Mouse (Mus musculus) adrenal gland, adult (tissue): ENCODE results near the gene Gm49387.

Source experiments
- DNase-seq, 2 experiments: peaks; one replicate each; pipeline ENCODE4 v3.0.0; 2022 to 2023; ENCODE audit warnings: low spot score in 1 of 2; ENCODE audit not compliant: inconsistent age in 2 of 2

Gm49387 gene

DNA sequence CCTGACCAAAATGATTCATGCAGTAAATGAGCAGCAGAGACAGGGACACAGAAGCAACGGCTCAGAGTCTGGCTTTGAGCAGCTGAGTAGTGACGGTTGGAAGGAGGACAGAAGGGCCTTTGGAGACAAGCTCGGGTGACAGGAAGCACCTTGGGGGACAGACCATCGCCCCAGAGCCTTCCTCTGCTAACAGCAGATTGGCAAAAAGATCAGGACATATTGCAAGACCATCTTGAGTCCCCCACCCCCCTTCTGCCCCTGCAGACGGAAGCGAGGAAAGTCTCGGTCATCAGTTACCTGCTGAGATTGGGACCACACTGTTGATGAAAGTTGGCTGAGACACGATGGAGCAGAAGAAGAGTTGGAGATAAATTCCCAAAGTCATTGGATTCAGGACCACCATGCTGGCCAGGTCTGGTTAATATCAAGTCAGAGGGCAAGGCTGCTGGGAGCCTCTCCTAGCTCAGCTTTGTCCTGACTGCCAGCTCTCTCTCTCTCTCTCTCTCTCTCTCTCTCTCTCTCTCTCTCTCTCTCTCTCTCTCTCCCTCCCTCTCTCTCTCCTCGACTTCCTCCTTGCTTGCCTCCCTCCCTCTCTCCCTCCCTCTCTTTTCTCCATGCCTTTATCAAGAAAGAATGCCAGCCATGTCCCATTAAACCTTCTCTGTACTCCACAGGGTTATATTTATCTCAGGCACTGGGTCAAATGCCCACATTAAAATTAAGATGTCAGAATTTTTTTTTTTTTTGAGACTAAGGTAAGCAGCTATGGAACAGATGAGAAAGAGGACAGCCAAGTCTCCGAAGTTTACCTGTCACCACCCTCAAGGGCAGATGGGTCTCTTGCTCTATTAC lies 63.6 kb downstream of the Gm49387 start:
- DNase-seq, result no peak

DNA sequence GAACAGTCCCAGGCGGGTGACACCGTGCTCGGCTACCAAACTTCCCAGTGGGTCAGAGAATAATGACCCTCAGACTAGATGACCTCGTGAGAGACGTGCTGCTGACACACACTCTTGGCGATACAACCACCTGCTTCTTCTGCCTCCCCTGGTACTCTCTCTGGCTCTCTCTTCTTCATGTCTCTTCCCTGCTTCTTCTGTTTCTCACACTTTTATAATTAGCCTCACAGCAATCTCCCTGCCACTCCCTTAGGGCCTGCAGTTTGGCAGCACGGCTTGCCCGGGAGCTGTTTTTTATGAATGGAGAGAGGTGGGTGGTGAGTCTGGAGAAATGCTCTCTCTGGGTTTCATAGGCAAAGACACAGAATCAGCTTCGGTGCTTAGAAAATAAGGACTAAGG lies 64.8 kb downstream of the Gm49387 start:
- no peak for DNase-seq

DNA sequence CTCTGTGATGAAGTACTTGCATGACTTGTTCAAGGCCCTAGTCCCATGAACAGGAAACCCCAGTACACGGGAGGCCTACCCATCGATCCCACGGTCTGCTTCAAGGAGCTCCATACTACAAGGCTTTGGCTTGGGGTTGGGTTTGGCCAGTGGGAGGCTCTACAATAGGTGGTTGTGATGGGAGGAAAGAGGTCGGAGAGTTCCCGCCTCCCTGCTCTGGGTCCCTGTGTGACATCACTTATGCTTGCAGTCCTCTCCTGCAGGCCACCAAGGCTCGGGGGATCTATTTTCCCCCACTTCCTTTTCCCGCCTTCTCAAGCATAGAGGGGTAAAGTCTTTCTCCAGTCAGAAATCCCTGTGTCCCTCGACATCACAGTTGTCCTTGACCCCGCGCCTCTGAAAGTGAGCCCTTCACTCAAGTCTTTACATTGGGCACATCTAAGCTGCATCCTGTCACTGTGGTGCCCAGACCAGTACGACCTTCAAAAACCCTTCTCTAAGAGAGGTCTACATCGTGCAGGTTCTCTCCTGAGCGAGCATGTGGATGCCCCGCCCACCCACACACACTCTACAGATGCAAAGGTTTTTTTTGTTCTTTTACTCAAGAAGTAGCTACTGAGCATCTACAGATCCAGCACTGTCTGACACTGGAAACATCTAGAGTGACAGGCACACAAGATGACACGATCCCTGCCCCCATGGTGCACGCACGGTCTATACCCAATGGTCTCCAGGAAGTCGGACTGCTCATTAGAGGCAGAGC lies 65.6 kb downstream of the Gm49387 start:
- DNase-seq, result no peak

DNA sequence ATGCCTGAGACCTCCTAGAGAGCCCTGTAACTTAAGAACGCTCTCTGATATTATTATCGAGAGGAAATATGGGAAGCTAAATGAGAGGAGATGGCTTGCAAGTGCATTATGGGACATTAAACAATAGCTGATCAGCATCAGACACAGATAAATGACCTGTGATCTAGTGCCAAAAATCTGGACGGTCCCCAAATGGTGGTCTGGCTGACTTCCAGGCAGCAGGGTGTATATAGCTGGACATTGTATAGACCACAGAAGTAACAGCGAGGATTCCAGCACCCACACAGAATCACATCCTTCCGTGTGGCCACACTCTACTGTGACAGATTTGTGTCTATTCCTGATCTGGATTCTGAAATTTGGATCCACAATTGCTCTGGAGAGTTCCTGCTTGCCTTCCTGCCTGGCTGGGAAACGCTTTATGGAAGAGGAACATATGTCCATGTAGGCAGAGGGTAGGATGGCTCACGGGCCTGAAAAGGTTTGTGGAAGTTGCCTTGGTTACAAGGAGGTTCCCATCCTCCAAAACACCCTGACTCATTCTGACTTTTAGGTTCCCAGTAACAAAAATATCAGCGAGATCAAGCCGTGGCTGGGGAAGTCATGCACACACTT lies 68.0 kb downstream of the Gm49387 start:
- no peak for DNase-seq

DNA sequence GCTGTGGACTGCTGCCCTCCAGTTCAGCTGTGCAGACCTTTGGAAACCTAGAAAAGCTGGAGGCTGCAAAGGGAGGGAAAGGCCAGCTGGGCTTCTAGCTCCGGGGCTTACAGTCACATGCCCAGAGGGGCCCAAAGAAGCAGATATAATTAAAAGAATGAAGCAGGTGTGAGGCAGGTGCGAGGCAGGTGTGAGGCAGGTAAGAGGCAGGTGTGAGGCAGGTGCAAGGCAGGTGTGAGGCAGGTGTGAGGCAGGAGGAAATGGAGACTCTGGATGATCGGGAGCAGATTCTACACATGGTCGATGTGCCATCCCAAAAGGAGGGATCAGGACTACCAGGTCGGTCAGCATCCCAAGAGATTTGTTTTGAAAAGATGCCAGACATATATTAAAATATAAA lies 69.3 kb downstream of the Gm49387 start:
- DNase-seq, result no peak

DNA sequence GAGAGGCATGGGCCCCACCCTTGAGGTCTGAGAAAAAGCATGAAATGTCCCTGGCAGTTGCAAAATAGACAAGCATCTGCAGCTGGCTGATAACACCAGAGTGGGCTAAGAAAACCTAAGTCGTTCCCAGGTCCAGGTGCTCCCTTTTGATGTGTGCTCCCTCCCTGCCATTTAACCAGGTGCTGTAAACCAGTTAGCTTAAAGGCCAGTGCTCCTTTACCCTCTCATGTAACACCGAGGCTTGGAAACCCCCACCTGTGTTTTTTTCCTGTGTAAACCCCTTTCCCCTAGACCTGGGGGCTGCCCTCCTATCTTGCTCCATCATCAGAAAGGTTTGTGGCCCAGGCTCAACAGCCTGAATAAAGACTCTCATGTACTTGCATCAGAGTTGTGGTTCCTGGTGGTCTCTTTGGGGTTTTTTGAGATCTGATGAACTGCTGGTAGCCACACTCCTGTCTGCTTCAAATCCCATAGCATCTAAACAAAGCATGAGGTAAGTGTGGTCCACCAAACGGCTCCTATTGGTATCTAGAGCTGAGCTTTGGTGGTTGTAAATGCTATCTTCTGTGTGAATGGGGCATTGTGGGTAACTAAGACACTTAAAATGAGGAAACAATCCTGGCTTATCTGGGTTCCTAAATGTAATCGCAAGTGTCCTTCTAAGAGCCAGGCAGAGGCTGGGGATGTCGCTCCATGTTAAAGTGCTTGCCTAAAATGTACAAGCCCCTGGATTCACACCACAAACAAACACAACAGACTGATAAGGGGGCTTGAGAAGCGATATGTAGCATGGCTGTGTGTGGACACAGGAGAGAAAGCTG lies 70.3 kb downstream of the Gm49387 start:
- no peak for DNase-seq

DNA sequence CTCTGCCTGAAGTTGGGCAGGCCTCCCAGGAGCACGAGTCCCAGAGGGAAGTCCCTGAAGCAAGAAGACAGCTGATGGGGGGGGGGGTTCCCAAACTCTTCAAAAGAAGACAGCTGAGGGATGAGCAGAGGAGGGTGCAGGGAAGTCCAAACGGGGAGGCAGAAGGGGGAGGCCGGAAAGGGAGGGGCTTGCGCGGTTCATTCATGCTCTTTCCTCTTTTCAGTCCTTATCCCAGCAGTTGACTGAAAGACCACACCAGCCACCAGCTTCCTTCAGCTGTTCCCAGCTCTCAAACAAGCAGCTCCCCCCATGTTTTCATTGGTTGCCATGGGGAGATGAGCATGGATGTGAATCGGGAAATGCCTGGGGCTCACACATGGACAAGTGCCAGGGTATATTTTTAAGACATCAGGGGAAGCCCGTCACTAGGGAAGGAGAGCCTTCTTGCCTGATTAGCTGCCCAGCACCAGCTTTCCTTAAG lies 71.5 kb downstream of the Gm49387 start:
- DNase-seq, result peak in 1 of 2 experiments; percentile 27

DNA sequence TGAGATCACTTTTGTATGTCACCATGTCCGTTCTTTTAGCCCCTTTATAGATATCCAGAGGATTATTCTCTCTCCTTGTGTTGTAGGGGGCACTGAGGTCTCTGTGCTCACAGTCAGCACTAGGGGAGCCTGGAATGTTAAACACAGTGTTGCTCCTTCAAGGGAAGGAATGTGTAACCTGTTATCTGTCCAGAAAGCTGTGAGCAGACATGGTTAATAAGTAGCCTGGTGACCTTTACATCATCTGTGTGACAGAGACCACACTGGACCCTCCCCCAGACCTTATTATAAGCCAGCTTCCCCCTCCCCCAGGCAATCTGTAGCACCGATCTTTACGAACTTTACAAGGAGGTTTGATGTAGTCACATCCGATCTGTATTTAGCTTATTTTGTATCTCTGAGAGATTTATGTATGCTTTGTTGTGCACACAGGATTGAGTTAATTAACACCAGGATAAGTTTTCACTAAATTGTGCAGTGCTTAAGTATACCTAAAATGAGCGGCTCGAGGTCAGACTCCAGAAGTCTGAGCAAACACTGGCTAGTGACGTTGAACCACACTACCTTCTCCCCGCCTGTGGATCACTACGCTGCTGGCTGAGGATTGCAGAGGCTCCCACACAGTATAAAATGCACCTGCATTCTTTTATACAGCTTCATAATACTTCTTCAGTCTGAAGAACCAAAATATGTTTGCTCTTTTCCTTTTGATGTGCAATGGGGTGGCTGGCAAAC lies 75.0 kb downstream of the Gm49387 start:
- DNase-seq, result no peak

DNA sequence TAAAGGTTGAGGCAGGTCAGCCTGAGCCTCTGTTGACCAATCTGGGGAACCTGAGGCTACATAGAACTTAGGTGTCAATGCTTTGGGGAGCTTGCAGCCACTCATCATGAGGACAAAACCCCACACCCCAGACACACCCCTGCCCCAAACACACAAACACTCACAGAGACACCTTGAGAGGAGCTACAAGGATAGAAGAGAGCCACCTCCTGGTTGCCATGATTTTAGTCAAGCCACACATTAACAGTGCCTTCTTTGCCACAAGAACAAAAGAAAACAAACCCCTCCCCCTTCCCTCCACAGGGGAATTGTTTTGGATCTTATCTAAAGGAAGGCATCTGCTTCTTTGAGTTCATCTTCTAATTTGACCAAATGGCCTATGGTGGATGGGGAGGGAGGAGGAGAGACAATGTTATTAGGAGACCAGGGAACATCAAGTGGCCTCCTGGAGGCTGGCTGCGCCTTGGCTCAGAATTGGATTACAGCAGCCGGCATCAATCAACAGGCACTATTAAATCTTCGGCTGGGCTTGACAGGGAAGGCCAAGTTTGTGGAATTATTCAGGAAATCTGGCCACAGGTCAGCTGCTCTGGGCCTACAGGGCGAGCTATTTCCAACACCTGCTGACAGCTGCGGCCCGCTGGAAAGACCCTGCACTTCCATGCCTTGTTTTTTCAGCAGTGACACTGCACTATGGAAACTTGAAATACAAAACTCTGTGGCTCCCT lies 76.1 kb downstream of the Gm49387 start:
- peak; percentile 65 to 90 for DNase-seq

DNA sequence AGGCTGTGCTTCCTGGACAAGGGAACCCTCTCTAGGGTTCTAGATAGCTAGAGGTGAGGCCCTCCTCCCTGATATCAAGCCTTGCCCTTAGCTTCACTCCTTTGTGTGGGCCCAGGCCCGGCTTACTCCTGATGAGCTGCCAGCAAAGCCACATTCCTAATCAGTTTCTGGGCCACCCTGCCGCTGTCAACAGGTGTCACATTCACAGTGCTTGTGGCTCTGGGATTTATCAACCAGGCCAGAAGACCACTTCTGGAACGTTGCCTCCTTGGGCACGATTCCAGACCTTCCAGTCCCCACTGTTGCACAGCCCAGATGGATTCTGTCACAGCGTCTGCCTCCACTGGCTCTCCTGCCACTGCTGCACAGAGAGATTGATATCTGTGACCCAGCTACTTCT lies 79.8 kb downstream of the Gm49387 start:
- peak in 1 of 2 experiments; percentile 23 for DNase-seq

DNA sequence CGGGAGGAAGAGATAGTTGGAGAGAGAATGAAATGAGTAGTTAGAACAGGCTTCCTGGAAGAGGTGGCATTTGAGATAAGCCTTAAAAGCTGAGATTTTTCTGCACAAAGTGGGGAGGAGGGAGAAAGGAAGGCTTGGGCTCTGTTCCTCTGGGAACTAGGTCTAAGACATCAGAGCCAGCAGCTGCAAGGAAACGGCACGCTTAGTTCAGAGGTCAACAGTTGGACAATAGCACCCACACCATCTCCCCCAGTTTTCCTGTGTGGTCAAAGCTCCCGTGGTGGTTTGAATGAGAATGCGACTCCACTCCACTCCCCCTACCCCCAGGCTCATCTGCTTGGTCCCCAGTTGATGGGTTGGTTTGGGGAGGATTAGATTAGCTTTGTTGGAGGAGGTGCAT lies 81.5 kb downstream of the Gm49387 start:
- no peak for DNase-seq

DNA sequence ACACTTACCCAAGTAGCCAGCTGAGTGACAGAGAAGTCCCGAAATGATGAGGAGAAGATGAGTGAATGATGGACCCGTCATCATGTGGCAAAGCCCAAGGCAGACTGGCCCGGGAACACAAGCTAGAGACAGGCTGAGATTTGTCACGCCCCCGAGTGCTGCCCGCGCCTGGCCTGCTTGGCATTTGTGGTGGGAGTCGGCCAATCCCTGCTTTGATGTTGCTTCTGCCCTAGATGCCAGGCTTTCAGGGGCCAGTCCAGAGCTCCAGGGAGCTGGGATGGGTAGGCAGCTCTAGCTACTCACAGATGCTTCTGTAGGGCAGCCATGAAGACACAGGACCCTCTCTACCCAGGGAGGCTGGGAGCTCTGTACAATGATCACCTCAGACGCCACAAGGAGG lies 82.9 kb downstream of the Gm49387 start:
- peak in 1 of 2 experiments; percentile 25 for DNase-seq

DNA sequence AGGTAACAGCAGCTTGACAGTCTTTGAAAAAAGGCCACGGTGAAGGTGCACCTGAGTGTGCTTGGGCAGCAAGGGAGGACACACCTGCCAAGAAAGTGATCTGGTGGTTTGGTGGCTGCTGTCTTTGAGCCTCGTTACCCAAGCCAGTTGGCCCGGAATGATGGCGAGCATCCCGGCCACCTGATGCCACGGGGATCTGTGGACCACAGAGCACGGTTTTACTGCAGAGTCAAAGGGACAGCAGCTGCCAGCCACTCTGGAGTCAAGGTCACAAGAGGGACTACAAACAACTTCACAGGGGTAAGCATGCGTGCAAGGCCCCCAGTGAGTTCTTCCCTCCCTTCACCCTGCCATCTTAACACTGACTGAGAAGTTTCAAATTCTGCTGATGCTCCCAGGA lies 83.4 kb downstream of the Gm49387 start:
- DNase-seq, result no peak

DNA sequence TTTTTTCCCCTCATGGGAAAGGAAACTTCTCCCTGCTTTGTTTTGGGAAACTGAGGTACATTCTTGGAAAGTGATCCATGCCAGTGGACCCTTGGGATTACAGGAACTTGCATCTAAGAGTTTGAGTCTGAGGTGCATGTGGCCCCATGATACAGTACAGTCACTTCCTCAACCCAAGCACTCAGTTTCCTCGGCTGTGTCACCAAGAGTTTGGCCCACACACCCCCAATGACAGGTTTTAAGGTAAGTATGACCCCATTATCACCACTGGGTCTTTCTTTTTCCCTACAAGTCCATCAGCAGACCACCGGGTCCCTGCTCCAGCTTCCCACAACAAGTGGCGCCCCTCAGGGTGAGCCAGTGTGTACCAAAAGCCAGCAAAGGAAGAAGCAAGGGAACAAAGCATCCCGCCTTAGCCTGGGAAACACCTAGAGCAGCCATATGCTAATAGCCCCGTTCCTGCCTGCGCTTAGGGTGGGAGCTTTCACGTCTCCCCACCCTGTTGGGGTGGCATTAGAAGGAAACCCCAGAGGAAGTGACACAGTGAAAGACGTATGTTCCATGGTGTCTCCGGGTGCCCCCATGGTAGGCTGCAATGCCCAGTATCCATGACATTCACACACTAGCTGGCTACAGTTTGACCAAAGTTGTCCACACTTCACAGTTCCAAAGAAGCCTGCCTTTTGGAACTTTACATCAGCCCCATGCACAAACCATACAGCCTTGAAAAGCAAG lies 84.0 kb downstream of the Gm49387 start:
- DNase-seq, result no peak

DNA sequence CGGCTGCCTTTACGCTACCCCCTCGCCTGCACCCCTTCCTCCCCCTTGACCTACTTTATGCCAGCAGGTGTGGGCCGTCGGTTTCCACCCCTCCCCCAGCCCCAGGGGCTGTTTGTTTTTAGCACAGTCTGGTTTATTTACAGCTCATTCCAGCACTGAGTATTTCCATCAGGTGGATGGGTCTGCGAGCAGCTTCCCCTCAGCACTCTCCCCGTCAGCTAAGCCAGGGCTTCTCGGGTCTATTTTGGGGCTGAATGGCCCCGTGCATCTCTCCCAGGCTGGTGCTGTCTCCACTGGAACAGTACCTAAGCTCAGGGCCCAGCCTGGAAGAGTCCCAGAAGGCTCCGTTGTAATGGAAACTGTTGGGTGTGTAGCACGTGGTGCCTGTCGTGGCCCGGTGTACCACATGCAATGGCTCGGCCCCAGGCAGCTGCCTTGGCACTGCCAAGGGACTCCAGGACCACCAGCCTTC lies 84.7 kb downstream of the Gm49387 start:
- DNase-seq, result no peak

DNA sequence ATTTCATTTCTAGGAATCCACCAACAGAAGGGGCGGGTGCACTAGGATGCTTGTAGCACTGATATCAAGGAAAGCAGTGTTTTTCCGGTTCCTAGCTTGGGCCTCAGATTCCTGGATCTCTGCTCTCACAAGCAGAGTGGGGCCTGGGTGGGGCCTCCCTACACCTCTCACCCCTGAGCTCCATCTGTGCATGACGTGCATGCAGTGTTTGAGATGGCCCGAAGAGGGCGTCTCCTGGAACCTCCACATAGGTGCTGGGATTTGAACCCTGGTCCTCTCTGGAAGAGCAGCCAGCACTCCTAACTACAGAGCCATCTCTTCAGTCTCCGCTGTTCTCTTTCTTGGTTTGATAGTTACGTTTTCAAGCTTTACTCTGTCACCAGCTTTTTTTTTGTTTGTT lies 85.7 kb downstream of the Gm49387 start:
- DNase-seq, result no peak

DNA sequence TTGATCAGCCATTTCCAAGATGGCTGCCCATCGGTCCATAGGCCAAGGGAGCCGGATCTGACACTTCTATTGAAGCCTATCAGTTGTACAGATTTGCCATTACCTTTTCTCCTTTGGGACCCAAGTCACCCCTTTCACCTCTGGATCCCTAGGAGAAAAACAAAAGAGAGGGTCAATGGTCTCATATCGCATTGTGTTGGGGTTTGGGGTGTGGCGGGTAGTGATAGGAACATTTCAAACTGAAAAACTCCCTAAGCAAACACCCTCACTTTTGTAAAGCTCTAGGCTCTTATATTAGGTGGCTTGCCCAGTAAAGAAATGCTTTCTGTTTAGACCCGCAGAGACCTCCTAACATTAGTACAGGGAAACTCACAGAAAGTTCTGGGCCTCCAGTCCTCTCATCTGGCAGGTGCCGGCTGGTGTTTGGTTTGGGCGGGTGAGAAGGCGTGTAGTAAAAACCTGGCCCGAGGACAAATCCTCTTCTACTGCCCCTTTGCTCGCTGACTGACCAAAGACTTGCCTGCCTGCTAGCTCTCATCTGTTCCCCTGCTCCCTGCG lies 96.7 kb downstream of the Gm49387 start:
- no peak for DNase-seq

DNA sequence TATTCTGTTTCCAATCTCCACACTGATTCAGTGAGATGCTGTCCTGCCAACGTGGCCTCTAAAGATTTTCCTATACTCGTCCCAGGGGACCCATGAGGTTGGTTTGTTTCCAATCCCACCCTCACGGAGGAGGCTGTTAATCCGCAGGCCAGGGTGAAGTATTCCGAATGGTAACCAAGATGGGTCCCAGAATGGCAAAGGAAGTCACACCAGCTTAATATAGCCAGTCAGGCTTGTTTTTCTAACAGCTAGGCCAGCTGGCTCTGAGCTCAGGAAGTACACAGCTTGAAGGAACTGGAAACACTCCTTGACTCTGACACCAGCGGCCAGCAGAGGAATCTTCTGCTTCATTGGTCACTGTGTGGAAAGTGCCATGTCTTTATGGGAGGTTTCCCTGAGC lies 103.4 kb downstream of the Gm49387 start:
- DNase-seq, result no peak
